Mouse (Mus musculus) central nervous system, embryonic 14 days (tissue): Measurements from ENCODE around the gene Park7. TPM values are rescaled to one million over a fixed set of nuclear protein-coding genes. Genes with fewer than 3 reads are reported as not detected.

Experiments
- polyA plus RNA-seq: library from polyadenylated mRNA; depleted of rRNA; stranded (reverse); fragments of >200 nt; gene quantifications from 2 replicates; pipeline ENCODE4 v1.2.3, GENCODE M21; 2012; rRNA removed

Gene Park7
- 330 and 349 TPM in 2 replicates for polyA plus RNA-seq

GRCm38 (mm10) chr4:150914290-150914733 lies at the start of gene Park7, which contains the start of gene Tnfrsf9:
TSS of gene Park7 (minus strand) at chr4:150914437.
TSS of gene Tnfrsf9 (plus strand) at chr4:150914562.

DNA sequence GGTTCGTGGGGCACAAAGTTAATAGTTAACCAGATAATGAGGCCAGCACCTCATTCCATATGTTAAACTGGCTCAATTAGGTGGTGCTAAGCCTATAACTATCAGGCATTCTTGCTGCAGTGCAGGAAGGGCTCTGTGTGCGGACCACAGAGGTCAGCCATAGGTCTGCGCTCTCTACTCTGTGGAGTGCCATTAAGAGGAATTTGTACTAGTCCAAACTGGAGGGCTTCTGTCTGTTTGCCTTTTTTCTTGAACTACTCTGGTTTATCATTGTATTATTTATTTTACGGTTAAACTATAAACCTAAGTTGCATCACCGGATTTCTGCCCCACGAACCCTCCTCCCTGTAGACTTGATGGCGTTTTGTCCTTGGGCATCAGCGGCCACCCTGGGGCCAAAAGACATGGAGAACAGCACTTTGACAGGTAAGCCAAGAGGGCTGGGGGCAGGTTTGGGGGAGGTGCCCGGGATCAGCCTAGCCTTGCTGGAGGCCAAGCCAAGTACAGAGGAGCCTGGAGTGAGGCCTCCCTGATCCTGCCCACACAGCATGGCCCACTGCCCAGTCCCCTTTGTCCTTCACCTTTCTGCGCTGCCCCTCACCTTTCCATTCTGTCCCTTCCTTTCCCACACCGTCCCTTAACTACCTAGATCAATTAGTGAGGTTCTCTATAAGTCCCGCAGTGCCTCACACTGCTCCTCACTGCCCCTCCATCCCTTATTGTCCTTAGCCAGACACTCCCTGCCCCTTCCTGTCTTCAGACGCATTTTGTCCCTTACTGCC lies 60.4 kb downstream of the Park7 start, which contains the start of gene Errfi1:
Gene Errfi1, plus strand, starts transcription at position 240 of the 782 bp plus-strand sequence.

Other genes starting within 250 kb of the Park7 start
- gene Errfi1, start 60.5 kb downstream of the Park7 start, polyA plus RNA-seq: 17.9 and 19.8 TPM in 2 replicates
- 0.15 and 0.25 TPM in 2 replicates for gene Tnfrsf9, start 125 bp upstream of the Park7 start, polyA plus RNA-seq
- not detected in 2 replicates for gene Uts2, start 82.7 kb upstream of the Park7 start, polyA plus RNA-seq
- gene Per3, start 130.2 kb upstream of the Park7 start, polyA plus RNA-seq: 4.5 and 5.1 TPM in 2 replicates
- 66.5 and 69.3 TPM in 2 replicates for gene Vamp3, start 143.5 kb upstream of the Park7 start, polyA plus RNA-seq
- not detected in 2 replicates for gene Gm13090, start 175.1 kb upstream of the Park7 start, polyA plus RNA-seq